Mouse (Mus musculus) testis, postnatal 10 days (tissue): ENCODE measurements around the gene Zbtb1.

Source experiments
- DNase-seq: peaks from one replicate; pipeline ENCODE4 v3.0.0; 2021; ENCODE audit warnings: low spot score

Gene Zbtb1

DNA sequence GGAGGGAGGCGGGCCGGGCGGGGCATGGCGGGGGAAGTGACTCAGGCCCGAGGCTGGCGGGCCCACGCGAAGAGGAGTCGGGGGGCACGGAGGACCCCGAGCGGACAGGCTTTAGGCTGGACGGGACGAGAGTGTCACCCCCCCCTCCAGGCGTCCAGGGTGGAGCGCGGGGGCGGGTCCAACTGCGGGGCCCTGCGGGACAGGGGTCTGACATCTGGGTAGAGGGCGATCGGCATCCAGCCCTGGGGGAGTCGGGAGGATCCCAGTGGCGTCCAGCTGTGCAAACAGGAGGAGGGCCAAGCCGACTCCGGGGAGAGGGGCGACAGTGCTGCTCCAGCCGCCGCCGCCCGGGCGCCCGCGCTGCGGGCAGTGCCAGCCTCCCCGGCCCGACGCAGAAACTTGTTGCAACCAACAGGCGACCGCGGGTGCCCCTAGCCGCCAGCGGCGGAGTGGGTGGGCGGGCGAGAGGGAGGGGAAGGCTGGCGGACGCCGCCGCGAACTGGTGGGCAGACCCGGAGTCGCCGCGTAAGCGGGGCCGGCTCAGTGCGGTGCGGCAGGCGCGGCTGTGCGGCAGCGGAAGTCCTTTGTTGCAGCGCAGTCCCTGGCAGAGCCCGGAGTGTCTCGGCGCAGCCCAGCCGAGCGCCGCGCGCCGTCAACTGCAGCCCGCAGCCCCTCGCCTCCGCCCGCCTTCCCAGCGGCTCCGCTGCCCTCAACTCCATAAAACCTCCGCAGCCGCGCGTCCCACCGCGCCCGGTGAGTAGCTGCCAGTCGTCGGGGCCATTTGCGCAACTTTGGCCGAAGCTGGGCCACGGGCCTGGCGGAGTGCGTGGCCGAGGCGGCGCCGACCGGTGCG, at the start of gene Zbtb1:
Gene Zbtb1, plus strand, starts transcription at position 289 of the 853 bp plus-strand sequence.
- peak; percentile 84 for DNase-seq

DNA sequence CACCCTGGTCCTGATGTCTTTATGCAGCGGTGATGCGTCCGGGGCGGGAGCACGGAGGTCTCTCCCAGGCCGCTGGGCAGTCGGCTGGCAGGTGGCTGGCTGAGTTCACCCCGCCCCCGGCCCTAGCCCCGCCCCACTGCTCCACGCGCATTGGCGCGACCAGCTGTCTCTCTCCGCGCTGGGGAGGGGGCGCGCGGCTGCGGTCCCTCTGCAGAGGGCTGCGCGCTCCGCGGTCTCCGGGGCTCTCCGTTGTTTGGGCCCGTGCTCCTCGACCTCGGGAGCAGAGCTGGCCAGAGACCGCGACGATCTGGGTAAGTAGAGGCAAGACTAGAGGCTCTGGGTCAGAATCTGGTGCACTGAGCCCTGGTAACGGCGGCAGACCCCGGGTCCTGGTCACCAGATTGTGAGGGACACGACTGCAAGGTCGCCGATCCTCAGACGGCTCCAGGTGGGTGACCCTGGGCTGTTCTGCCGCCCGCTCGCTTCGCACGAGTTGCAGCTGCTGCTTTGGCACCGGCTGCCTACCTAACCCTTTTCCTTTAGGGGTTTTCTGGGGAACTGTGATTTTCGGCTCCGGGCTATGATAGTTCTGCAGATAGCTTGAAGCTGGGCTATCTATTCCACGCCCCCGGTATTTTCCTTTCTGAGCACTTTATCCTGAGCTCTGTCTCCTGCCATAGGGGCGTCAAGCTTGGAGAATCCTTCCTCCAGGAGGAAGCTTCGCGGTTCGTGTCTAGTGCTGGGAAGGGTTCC, 45.2 kb upstream of the Zbtb1 start, which contains the start of gene Akap5:
Gene Akap5, plus strand, starts transcription at position 213 of the 753 bp plus-strand sequence.
- DNase-seq, result peak; percentile 81

DNA sequence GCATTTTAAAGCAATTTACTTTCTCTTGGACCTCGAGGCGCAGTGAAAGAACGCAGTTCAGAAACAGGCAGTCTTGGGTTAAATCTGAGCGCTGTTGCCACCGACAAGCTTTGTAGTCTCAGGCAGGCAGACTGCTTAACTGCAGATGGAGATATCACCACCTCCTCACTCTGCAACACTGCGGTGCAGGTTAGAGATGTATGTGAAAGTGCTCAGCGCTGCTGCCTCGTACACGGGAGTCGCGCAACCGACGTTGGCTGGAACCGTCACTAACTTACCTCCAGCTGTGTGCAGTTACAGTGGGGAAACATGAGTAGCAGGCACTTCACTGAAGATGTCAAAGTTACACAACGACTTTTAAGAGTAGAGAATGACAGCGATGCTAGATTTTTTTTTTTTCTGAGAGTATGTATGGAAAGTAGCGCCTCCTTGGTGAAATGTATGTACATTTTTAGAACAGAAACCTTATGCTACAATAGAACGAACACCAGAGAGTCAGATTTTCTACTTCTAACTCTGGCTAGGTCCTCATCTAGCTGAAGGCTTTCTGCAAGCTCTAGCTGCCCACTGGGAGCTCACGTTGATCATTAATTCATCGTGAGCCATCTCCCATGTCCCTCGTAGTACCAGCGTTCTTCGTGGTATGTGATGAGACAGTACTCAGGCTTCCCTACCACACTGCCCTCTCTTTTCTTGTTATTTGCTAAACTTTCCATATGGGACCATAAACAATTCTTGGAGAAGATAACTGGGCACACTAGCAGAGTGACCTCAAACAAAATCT, 43.4 kb upstream of the Zbtb1 start:
- no peak for DNase-seq

DNA sequence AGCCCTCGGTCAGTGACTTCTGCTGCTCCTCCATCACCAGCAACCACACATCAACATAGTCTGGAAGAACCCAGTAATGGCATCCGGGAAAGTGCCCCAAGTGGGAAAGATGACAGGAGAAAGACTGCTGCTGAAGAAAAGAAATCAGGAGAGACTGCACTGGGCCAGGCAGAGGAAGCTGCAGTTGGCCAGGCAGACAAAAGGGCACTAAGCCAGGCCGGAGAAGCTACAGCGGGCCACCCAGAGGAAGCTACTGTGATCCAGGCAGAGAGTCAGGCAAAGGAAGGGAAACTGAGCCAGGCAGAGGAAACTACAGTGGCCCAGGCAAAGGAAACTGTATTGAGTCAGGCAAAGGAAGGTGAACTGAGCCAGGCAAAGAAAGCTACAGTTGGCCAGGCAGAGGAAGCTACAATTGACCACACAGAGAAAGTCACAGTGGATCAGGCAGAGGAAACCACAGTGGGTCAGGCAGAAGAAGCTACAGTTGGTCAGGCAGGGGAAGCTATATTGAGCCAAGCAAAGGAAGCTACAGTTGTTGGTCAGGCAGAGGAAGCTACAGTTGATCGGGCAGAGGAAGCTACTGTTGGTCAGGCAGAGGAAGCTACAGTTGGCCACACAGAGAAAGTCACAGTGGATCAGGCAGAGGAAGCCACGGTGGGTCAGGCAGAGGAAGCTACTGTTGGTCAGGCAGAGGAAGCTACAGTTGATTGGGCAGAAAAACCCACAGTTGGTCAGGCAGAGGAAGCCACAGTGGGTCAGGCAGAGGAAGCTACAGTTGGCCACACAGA, 41.3 kb upstream of the Zbtb1 start:
- no peak for DNase-seq

DNA sequence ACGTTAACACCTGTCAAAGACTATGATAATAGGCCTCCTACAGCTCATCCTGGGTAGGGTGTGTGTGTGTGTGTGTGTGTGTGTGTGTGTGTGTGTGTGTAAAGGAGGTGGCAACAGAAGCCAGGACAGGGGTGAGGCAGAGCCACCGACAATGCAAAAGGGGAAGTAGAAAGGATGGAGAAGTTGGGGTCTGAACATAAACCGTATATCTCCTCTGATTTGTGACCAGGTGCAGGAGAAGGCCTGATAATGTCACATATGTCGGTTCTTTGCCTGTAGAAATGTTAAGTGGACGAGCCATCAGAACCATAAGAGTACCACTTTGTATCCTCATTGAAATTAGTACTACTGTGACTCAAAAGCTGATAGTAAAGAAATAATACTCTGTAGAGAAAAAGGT, 36.4 kb upstream of the Zbtb1 start:
- no peak for DNase-seq

DNA sequence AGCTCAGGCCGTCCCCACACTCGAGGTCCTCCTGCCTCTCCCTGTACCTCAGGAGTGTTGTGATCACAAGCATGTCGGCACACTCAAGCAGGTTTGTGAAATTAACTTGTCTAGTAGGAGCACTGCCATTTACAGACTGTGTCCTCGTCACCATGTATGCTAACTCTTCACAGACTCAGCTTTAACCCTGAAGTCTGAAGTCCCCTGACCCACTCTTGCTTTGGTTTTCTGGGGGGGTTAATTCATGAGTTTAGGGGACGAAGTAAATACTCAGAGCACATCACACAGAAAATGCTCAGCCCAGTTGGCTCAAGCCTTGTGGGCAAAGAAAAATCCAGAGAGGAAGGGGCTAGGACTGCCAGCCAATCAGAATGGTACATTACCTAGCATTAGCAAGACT, 34.4 kb upstream of the Zbtb1 start:
- DNase-seq, result no peak

DNA sequence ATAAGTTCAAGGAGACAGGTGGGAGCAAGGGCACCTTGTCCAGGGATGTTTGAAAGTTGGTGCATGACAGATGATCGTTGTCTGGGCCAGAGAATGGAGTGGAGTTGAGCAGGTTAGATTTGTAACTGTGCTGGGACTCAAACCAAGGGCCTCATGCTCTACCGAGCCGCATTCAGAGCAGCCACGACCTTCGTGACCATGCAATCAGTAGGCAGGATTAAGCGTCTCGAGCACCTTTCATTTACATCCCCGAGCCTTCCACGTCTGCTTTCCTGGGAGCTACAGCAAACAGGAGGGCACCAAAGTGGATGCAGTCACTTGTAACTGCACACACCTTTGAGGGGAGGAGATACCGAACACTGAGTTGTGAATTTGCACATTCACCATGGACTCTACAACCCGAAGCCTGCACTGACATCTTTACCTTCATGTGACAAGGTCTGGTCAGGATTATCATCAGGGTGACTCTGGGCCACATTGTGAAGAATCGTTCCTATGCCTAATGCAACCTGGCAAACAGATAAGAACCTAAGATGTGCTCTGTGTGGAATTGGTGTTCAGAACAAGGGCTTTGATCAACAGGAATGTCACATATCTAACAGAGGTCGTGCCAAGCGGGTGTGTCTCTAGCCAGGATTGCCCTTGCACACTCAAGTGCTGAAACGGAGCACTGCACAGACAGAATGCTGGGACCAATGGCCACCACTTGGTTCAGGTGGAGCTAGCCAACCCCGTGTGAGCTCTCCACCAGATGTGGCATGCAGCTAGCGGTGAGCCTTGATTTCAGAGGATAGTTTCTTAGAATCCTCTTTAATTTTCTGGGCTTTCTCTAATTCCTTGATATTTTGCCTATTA, 33.7 kb upstream of the Zbtb1 start:
- DNase-seq, result no peak

DNA sequence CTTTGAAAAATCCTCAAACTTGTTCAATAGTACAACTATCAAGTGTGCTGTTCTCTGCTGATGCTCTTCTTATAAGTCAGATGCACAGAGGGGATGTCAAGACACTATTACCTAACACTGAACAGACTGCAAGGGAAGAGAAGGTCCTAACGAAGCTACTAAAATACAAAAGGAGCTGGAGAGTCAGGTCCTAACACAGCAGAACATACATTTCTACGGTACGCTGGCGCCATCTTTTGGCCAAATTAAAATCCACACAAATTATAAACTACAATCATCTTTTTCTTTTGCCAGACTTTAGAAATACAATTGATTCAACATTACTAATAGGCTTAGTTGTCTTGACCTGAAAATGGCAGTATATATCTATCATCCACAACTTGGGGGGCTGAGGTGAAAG, 29.0 kb upstream of the Zbtb1 start:
- DNase-seq, result peak; percentile 71

DNA sequence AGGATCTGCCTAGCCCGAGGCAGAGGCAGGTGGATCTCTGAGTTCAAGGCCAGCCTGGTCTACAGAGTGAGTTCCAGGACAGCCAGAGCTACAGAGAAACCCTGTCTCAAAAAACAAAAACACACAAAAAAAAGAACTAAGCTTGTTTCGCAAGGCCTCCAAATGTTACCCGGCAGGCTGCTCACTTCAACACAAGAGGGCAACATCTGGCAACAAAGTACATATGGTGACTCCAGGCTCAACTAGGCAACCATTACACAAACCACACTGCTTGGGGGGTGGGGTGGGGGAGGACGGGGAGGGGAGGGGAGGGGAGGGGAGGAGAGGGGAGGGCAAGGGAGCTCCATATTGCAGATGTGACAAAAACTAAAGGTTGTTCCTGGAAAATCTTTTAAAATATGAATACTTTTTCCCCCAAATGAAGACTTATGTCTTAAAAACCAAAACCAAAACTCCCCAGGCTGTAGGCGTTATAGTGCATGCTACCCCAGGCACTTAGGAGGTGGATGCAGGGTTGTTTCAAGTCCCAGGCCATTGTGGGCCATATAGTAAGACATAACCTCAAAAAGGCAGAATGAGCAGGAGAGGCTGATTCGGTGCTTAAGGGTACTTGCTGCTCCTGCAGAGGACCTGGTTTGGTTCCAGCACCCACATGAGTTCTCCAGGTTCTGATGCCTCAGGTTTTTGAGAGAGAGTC, 24.2 kb upstream of the Zbtb1 start:
- no peak for DNase-seq

DNA sequence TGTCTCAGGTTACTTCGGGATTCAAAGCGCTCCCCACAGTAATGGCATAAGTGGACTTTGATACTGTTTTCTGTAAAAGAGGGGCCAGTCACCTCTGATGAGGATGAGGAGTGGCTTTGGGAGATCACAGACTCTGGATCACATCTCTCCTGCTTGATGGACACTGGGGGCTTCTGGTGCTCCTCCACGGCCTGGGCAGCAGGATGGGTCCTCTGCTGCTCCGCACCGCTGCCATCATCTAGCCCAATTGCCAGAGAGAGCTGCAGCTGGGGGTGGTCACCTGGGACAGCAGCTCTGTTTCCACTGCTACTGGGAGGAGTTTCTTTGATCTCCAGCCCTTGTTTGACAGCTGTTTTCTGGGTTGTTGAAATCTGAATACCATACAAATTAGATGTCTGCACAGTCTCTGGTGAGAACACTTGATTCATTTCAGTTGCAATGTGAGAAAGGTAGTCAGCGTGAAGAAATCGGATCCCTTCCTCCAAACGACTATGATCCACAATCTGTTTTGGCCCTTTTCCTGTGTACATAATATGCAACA, 20.3 kb upstream of the Zbtb1 start:
- DNase-seq, result no peak

DNA sequence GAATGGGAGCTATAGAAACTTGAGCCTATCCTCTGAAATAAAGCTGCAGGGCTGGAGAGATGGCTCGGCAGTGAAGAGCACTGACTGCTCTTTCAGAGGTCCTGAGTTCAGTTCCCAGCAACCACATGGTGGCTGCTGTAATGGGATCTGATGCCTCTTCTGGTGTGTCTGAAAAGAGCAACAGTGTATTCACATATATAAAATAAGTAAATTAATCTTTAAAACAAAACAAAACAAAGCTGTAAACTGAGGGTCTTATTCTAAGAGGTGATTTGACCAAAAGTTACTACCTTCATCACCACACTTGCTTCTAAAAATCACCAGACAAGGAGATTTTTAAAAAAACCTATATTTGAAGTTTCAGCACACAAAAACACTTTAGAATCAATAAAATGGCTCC, 9.2 kb upstream of the Zbtb1 start:
- no peak for DNase-seq

DNA sequence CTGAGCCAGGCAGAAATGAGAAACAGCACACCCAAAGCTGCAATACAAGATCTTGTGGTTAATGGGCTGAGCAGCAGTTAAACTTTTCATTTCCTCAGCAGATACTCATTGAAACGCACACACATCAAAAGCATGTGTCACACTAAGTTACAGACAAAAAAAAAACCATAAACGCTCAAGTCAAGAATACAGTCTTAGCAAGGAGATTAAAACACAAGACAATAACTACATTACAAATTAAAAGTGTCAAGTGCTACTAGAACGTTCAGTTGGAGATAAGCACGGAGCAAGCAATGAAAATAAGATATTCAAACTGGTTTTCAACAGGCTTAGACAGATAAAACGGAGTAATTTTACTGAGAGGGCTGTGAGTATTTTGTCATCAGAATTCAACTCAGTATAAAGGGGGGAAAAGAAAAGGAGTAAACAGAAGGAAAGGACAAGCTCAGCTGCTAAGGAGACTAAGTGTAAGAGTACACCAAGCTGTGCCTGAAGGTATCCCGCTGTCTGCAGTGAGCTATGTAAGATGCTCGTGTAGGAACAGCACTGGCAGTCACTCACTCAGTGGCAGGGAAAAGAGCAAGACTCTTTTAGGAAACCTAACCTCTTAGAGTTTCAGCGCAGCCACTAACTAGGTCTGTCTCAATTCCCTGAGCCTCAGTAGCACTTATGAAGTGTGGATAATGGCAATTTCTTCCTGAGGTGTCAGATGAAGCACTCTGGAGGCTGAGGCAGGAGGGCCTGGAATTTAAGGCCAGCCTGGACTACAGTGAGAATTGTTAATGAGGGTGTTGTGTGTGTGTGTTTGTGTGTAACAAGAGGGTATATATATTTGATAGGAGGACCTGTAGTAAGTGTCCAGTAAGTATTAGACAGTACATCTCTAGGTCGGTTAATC, 8.4 kb upstream of the Zbtb1 start:
- DNase-seq, result no peak

DNA sequence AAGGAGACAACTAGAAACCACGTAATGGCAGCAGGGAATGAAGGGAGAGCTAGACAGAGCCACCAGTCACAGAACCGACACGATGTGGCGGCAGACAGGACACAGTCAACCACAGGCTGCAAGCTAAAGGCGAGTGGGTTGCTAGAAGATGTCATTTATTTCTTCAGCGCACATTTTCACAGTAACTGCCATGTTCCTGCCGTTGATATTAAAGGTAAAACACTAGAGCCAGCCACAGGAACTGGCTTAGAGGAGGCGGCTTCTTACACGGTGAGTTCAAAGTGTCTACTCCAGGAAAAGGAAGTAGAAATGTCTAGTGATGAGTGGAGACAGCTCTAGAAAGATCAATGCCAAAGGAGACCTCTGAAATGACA, 7.8 kb upstream of the Zbtb1 start:
- no peak for DNase-seq

DNA sequence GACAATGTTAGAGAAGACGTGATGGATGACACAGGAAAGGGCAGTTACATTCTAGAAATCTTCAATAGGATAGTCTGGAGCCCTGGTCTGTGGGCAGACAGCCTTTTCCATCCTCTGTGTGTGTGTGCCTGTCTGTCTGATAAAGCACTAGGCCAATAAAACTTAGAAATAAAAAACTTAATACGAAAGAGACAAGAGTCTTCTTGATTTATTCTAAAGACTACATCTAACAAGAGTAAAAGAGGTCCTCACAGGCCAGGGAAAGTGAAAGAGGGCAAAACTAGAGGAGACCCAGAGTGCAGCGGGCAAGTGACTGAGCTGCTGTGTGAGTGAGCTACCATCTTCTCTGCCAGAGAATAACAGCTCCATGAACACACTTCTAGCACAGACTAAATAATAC, 3.8 kb upstream of the Zbtb1 start:
- DNase-seq, result no peak

DNA sequence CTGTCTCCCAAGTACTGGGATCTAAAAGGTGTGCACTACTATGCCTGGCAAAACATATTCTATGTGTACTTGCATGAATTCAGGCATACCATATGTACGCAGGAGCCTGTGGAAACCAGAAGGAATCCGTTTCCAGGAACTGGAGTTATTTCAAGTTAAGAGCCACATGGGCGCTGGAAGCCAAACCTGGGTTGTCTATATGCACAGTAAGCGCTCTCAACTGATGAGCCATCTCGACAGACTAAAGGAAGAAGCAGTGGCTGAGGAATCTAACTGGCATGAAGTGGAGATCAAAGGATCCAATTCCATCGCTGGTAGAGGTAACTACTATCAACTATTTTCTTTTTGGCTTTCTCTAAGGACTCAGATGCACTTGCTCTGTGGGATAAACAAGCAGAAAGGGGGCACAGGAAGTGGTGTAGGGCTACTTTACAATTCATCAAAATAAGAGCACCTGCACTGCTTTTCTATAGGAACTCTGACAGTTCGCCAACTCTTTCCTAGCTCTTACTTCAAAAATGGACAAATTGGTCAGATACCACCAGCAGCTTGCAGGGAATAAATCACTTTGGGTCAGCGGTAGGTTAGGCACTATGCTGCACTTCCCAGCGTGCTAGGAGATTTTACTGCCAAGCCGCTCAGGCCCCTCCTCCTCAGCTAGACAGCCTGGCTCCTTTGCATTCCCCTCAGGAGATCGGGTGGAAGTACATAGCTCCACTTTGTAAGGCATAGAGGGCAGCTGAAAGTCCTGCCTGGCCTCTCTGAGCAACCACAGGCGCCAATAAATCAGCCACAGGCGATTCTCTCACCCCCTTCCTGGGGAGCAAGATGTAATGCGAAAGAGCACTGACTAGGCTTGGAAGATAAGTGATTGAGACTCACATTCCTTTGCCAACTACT, 2.7 kb upstream of the Zbtb1 start:
- DNase-seq, result no peak

DNA sequence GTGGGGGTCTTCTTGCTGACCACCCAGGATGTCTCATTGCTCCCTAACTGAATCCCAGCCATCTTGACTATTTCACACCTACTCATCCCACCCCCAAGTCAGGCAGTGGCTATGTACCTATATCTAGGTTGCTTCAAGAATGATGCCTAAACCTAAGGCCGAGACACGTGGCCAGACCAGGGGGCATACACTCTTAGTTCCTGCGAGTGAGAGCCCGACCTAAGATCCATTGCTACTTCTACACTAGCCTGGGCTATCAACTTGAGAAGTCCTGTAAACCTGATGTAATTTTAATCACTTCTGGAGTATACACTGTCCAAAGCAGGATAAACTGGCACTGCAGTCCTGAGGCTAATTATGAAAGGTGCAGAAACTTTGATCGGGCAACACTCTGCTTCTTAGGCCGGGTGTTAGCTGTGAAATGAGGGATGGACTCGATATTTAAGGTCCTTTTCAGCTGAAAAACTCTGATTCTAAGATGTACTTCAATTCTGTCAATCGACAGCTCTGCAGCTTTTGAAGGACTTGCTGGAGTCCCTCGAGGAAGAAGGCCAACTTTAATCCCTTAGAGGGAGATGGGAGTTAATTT, 1.8 kb upstream of the Zbtb1 start:
- DNase-seq, result no peak

DNA sequence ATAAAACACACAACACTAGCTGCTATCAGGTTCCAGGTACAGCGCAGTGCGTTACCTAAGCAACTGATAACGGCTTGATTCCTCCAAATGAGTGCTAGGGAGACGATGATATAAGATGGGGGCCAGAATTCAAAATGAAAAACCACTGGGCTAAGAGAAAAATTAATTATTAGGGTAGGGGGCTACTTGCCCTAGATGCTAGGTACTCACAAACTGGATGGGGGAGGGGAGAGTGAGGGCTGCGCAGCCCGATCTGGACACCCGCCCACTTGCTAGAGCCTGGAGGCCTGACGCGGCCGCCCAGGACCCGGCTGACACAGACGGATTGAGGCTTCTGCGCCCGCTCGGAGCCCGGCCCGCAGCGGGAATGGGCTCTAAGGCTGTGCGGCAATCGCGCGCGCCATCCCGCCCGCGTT, 1.3 kb upstream of the Zbtb1 start:
- peak; percentile 78 for DNase-seq
